Mouse (Mus musculus): ENCODE results near the gene Rpl22. TPM values are rescaled to one million over a fixed set of nuclear protein-coding genes. Genes with fewer than 3 reads are reported as not detected.

The Rpl22 gene
- total RNA-seq, 2 experiments from 2014 or later = 186 to 202 TPM

DNA sequence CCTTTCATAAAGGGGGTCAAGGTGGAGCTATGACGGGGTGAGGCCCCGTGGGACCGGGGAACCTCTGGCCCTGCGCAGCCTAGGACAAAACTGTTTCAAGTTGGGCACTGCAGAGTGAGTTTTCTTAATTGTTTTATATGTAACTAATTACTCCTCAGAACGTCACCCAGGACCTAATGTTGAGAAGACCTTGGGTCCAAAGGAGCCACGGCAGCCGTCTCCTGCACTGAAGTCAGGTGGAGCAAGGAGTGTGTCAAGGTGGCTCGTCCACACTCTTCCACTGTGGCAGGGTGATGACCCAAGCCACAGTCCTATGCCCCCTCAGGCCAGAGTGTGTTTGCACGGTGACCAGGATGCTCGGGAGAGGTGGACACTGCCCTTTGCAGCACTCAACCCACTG is 22.4 kb upstream of the Rpl22 start:
- no peak for TF ChIP-seq CTCF (conservative IDR thresholded peaks at IDR 0.05)
- no peak for DNase-seq (ENCODE audit: low spot score in 2 of 2)

GRCm38 (mm10) chr4:152304685-152305084 is 20.9 kb upstream of the Rpl22 start:
- H3K27ac ChIP-seq = 0 out of 2 replicates have a peak overlapping the region, but pooled peaks have one; percentile 23
- H3K4me3 ChIP-seq = no peak overlapping the region
- TF ChIP-seq CTCF (conservative IDR thresholded peaks at IDR 0.05) = 0 out of 2 replicates have a peak, but pooled peaks have one; percentile 17
- no peak for DNase-seq (ENCODE audit: low spot score in 2 of 2)

More for the DNA sequence above, 22.4 kb upstream of the Rpl22 start:
- no peak overlapping the region for H3K4me3 ChIP-seq
- no peak overlapping the region for H3K27ac ChIP-seq

GRCm38 (mm10) chr4:152305991-152306390 is 19.6 kb upstream of the Rpl22 start:
- no peak for DNase-seq (ENCODE audit: low spot score in 2 of 2)
- no peak for TF ChIP-seq CTCF (conservative IDR thresholded peaks at IDR 0.05)
- H3K4me3 ChIP-seq = no peak overlapping the region
- no peak overlapping the region for H3K27ac ChIP-seq

DNA sequence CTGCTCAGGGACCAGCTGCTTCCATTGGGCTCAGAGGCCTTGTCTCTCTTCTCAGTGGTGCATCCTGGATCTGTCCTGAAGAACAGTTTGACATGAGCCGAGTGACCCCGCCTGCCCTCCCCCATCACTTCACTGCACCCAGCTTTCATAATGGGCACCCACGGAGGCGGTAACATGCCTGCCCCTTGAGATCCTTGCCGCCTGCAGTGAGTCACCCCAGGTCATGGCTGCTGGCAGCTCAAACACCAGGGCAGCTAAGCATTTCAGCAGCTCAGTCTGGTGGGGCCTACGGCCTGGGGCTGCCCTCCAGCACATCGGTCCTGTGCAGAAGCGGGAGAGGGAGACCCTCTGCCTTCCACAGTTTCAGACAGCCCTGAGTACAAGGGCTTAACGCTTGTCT is 18.0 kb upstream of the Rpl22 start:
- TF ChIP-seq CTCF (conservative IDR thresholded peaks at IDR 0.05) = no peak
- no peak overlapping the region for H3K27ac ChIP-seq
- DNase-seq (ENCODE audit: low spot score in 2 of 2) = no peak
- no peak overlapping the region for H3K4me3 ChIP-seq

- H3K4me3 ChIP-seq = no peak overlapping the region
- no peak overlapping the region for H3K27ac ChIP-seq
- DNase-seq (ENCODE audit: low spot score in 2 of 2) = no peak
- TF ChIP-seq CTCF (conservative IDR thresholded peaks at IDR 0.05) = no peak
These were observed 13.4 kb upstream of the Rpl22 start for GRCm38 (mm10) chr4:152312186-152312585.

DNA sequence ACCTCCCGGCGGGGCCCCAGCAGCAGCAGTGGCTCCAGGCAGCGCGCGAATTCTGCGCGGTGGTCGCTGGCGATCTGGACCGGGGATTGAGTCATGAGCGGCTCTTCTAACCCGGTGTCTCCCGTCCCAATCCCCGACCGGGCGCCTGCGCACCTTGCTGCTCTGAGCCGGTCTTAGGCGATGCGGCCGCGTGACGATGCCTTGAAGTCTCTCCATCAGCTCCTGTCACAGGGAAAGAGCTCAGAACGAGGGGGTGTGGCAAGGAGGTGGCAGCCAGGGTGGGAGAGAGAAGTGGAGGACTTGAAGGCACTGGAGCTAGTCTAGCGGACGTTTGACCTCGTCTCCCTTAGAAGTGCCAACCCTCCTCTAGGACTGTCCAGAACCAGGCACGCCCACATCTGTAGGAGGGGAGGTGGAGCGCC is 12.3 kb upstream of the Rpl22 start:
- peak overlapping the region; percentile 49 for H3K4me3 ChIP-seq
- no peak overlapping the region for H3K27ac ChIP-seq
- TF ChIP-seq CTCF (conservative IDR thresholded peaks at IDR 0.05) = no peak
- DNase-seq (ENCODE audit: low spot score in 2 of 2) = no peak

- no peak overlapping the region for H3K27ac ChIP-seq
- no peak overlapping the region for H3K4me3 ChIP-seq
- no peak for DNase-seq (ENCODE audit: low spot score in 2 of 2)
- TF ChIP-seq CTCF (conservative IDR thresholded peaks at IDR 0.05) = peak; percentile 29
These were observed 11.6 kb upstream of the Rpl22 start for GRCm38 (mm10) chr4:152313934-152314333.

DNA sequence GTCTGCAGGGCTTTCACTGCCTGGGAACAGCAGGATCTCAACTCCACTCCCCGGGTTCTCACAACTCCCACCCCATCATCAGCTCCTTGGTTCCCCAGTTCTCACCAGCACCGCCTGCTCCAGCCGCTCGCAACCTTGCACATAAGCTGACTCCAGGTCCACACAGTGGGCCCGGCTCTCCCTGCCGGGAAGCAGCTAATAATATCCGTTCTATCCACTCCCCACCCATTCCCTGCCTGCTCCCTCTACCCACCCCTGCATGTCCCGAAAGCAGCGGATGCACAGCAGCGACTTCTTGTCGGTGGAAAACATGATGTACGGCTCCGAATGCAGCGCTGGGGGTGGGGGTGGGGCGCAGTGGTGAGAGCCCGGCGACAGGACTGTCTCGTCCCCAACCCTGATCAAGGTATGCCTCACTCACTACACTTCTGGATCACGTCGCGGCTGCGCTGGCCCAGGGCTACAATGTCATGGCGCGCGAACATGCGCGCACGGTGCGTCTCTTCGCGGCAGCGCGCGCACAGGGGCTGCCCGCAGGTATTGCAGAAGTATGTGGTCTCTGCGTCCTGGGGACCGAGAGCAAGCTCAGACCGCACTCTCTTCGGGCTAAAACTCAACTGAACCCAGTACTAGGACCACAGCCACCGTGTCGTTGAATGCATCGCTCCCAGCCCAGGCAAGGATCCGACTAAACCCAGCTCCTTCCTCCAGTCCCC is 9.9 kb upstream of the Rpl22 start:
- no peak overlapping the region for H3K27ac ChIP-seq
- no peak for TF ChIP-seq CTCF (conservative IDR thresholded peaks at IDR 0.05)
- no peak for DNase-seq (ENCODE audit: low spot score in 2 of 2)
- peak overlapping the region; percentile 49 for H3K4me3 ChIP-seq

DNA sequence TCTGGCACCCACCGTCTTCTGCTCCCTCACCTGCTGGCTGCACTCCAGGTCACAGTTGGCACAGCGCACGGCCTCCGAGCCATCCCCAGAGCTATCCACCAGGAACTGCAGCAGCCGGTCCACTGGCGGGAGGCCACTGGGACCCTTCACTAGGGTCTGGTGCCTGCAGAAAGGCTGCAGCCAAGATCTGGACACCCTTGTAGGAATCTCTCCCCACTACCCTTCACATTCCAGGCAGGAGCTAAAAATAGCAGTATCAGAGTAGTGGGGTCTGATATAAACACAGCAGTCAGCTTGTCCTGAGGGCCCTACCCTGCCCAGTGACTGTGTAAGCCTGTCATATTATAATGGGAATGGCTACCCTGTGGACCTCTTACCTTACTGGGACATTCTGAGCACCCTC is 7.9 kb upstream of the Rpl22 start:
- H3K4me3 ChIP-seq = no peak overlapping the region
- no peak for DNase-seq (ENCODE audit: low spot score in 2 of 2)
- H3K27ac ChIP-seq = no peak overlapping the region
- TF ChIP-seq CTCF (conservative IDR thresholded peaks at IDR 0.05) = no peak

DNA sequence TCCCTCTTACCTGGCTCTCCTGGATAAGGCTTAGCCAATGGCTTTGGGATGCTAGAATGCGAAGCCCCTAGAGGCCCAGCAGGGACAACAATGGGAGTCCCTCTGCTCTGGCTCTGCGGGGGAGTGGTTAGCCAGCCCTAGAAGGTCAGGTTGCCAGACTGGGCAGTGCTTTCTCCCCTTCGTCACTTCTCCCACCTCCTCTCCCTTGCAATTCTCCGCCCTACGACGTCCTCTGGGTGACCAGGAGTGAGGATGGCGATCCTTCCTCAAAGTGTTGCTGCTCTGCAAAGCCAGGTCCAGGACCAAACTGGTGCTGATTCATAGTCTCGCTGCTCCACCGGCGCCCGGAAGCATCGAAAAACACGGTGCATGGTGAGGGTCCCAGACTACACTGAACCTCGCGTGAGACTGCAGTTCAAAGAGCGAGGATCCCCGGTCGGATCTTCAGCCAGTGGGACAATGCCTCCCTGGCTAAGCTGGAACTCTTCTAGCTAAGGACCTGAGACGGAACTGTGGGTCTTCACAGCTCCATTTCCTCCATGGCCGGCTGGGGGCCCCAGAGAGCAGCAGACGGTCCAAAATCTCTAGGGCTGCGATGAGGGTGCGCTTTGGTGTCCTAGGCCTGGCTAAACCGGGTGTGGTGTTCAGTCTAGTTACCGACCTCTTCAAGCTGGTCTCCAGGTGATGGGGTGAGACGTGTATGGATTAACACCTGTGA is 6.9 kb upstream of the Rpl22 start, which contains the start of gene Rnf207:
TSS of gene Rnf207 (minus strand) at position 477 of the 718 bp plus-strand sequence.
- DNase-seq (ENCODE audit: low spot score in 2 of 2) = peak in 1 of 2 experiments; percentile 68
- Histone ChIP-seq H3K27ac (no peak within 1 kb of the TSS), H3K4me3 (peak within 1 kb of the TSS; percentile 34)
- TF ChIP-seq CTCF (conservative IDR thresholded peaks at IDR 0.05) = peak; percentile 81

DNA sequence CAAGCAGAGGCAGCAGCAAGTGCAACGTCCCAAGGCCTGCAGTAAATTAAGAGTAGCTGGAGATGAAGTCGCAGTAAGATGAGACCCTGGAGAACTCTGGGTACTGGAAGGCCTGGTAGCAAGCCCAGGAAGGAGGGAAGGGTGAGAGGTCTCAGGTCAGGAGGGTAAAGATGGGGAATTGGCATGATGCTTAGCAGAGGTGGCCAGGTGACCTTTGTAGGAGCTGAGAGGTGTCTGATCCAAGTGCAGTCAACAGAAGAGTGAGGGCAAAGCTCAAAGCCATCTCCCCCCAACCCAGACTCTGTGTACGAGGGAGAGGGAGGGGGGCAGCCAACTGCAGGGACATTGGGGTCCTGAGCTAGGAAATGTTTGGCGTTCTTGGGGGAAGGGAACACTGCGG is 4.1 kb upstream of the Rpl22 start:
- no peak for TF ChIP-seq CTCF (conservative IDR thresholded peaks at IDR 0.05)
- H3K27ac ChIP-seq = no peak overlapping the region
- H3K4me3 ChIP-seq = no peak overlapping the region
- DNase-seq (ENCODE audit: low spot score in 2 of 2) = no peak

DNA sequence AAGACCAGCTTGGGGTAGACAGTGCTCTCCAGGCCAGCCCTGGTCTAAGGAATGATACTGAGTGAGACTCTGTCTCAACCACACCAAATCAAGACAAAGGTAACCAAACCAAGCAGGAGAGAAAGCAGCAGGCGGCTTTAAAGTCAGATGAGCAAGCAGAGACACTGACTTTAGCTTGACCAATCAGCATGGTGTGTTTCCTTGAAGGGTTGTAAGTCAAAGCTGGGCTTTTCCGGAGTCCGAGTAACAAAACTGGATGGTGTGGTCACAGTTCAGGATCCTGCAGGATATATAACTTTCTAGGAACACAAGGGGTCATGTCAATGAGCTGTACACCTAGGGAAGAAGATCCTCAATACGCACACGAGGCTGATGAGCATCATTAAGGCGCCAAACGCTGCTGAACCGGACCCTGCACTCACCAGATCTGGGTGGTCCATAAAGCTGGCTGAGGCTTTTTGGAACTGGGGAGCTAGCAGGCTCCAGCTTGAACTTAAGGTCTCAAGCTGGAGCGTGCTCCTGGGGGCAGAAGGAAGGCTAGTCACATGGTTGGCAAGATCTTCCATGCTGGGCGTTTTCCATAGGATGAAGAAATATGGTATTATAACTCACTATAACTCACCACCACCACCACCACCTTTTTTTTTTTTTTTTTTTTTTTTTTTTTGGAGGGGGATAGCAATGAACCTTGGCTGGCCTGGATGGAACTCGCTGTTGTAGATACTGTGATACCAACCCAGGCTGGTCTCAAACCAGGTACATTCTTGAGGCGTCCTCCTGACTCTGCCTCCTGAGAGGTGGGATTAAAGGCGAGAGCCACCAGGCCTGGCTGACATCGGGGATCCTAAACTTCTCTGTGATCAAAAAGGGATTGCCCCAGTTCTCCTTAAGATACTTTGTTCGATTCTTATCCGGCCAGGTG is 640 bp upstream of the Rpl22 start:
- Histone ChIP-seq H3K27ac (peak overlapping the region; percentile 90), H3K4me3 (peak overlapping the region; percentile 66)
- no peak for DNase-seq (ENCODE audit: low spot score in 2 of 2)
- no peak for TF ChIP-seq CTCF (conservative IDR thresholded peaks at IDR 0.05)

DNA sequence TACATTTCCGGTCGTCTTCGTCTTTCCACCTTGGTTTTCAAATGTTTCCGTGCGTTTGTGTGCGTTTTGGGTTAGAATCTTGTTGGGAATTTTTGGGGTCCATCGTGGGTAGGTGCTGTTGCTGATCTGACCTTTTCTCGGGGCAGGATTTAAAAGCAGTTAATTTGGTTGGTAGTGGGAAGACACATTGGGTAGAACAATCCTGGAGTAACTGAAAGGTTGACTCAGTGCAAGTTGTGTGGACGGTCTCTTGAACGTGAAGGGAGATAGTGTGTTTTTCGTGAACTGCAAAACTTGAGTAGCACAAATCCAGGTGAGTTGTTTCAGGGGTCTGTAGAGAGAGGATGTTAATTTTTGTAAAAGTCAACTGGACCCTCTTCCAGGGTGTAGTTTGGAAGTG is 1.0 kb downstream of the Rpl22 start:
- H3K27ac ChIP-seq = no peak overlapping the region
- no peak for TF ChIP-seq CTCF (conservative IDR thresholded peaks at IDR 0.05)
- H3K4me3 ChIP-seq = peak overlapping the region; percentile 66
- DNase-seq (ENCODE audit: low spot score in 2 of 2) = no peak

Data from layer of hippocampus, adult 2 months (tissue).